Mouse (Mus musculus) inflammation-experienced regulatory T-cells, adult 6 months (primary cell): ENCODE measurements around the gene Lrmda. TPM values are rescaled to one million over a fixed set of nuclear protein-coding genes. Genes with fewer than 3 reads are reported as not detected.

Experiments used
- ATAC-seq: one replicate; pipeline ENCODE4 v1.8.0; 2017
- polyA plus RNA-seq, 3 experiments: library from polyadenylated mRNA; unstranded; fragments of 100-300 nt; shearing (Covaris generic); gene quantifications; one replicate each; pipeline ENCODE4 v1.2.1; 2017

Gene Lrmda
- polyA plus RNA-seq, 3 experiments from 2014 or later = not detected

DNA sequence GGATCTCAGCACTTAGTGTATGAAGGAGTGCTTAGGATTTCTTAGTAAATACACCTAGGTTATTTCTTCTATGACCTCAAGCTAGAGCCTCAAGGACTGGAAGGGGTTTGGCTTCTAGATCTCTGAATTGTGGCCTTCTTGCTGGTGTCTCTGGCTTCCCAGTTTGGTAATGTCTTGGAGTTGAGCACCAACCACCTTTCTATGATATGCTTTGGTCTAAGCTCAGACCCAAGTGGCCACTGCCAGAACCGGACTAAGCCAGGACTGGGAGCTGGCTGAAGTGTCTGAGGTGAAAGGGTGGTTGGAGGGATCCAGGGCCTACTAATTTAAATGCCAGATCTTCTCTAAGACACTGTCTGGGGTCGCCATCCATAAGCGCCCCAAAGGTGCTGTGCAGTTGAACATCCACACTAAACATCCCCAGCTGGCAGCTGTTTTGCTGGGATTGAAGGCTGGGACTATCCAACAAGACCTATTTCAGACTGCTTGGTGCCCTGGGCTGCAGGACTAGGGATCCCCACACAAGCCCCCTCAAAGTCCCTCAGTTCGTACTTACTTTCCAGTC, 27.1 kb upstream of the Lrmda start:
- ATAC-seq = no peak

DNA sequence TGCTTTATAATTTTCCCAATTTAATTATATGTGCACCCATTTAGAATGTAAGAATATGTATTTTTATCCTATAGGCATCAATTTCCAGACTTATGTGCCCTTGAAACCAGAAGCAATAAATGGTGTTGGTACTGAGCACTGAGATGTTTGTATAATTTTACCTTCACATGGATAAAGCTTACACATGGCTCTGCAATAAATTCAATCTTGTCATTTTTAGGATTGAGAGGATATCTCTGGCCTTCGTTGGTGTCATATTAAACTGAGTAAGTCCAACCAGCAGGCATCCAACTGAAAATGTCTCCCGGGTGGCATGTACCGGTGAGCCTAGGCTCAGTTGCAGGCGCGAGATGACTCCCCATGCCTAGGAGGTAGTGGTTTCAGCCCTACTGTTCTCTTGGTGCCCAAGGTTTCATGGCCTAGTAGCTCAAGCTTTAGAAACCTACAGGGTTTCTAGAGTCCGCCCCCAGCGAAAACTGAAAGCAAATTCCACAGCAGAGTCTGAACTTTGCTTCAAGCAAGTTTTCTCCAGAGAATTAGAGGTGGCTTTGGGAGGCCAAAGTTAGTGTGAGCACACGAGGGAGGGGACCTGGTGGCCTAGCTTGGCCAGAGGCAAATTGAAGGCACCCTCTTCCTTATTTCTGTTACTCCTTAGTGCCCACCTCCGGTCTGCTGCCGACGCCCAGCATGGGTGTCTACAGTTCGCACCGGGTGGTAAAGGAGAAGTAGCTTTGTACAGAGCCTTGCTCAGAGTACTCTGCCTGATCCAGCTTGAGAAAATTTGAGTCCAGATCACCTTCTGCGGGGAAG, 26.1 kb upstream of the Lrmda start:
- no peak for ATAC-seq

DNA sequence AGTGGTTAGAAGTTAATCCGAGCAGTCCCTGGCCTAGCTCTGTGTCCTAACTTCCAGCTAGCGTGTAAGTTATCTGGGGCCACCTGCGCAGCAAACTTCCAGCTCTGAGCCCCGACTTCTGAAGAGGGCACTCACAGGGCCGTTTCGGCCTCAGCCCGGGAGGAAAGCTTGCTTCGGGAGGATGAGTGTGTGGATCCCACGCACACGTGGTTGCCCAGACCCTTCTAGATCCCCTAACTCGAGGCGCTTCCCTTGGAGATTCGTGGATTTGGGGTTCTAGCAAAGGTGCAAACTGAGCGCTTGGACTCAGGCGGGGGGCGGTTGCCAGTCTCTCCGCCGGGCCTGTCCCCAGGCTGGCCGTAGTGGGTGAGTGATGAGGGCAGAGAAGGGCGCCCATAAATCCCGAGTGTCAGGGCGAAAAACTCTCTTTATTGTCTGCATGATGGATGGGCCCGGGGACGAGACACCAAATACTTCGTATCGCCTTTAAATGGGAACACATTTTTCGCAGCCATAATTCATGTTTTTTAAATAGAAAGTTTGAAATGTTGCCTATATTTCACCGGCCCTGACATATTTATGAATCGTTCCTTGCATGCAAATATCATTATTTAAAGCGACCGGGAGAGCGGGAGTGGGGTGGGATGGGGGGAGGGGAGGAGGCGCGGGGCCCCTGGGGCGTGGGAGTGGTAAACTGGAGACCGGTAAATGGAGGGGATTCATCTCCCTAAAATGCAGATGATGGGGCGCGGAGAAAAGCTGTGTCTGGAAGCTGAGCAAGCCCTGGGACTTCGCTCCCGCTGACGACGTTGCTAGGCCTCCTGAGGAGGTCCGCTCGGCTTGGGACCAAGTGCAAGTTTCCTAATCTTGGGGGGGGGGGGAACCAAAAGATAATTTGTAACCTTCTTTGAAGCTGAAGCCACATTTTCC, 25.2 kb upstream of the Lrmda start:
- no peak for ATAC-seq

DNA sequence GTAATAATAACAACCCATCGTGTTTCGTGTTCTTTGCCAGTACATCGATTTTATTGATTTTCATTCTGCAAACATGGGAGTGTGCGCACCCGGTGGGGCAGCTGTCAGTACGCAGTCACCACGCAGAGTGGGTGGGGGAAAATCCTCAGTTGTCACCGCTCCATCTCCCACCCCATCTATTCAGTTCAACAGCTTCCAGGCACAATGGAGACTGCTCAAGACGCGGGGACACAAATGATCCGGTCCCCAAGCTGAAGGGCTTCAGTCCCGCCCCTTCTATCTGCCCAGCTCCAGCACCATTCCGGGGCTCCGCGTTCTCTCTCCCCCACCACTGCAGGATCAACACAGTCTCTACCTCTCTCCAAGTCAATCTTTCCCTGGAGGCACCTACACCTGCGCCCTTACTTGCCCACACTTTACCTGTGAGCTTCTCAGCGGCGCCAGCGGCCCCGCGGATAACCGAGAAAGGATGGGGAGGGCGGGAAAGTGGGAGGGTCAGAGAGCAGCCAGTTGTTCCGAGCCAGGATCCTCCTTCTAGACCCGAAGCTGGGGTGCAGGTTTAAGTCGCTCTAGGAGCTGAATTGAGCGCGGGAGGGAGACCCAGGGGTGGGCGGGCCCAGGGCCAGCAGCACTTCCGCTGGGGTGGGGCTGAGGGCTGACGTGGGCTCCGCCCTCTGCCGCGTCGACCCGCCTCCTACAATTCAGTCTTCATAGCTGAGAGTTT, 24.3 kb upstream of the Lrmda start:
- peak; percentile 67 for ATAC-seq

DNA sequence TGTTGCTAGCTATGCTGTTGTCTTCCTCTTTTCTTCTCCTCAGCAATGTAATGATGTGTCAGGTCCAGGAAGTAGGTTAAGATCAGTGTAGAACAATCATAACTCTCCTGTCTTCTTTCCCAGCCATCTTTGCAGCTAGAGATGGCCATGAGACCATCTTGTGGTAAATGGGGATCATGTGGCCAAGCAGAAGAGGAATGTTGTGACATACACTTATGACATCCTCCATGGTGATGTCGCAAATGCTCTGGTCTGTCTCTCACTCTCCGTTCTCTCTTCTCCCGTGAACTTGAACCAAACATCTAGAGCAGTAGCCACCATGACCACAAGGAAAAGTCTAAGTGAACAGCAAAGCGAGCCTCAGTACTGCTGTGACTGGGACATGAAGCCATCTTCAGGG, 19.9 kb upstream of the Lrmda start:
- no peak for ATAC-seq

DNA sequence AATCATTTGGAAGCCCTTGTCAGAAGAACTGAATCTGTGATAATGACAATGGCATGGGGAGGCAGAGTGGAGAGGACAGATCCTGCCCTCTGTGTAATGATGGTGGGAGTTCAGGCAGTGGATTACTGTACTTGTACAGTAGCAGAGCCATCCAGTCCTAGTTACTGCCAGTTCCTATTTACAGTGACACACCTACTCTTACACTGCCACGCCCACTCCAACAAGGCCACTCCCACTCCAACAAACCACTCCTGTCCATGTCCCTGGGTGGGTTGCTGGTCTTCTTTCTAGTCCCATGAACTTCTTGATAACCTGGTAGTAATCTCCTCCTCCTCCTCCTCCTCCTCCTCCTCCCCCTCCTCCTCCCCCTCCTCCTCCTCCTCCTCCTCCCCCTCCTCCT, 16.3 kb upstream of the Lrmda start:
- no peak for ATAC-seq

DNA sequence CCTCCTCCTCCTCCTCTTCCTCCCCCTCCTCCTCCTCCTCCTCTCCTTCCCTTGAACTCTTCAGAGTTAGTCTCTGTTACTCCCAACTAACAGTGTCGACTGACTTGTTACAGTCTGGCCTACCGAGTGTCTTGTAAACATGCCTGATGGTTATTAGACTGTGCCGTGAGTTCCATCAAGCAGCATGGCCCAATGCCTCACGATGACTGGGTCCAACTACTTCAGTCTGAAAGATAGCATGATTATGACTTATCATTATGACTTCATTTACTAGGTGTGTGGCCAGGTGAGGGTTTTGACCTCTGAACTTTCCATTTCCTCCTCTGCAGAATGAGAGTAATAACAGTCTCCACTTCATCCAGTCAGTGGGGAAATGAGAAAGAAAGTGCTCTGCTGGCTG, 15.9 kb upstream of the Lrmda start:
- no peak for ATAC-seq

DNA sequence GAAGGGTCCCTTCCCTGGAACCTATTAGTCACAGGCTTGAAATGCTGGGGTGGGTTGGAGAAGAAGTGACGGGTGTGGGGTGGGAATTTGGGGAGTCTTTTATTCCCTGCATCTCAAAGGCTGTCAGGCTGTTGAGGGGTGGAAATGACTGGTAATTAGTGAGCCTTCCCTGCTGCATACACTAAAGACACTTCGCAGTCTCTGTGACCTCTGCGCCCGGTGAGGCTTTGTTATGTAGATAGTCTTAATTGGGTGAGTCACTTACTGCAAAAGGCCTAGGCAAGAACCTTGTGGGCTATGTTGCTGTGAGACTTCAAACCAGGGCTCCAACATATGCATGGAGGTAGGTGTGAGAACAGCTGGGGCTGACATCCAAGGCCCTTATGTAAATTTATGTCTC, 14.6 kb upstream of the Lrmda start:
- ATAC-seq = no peak

DNA sequence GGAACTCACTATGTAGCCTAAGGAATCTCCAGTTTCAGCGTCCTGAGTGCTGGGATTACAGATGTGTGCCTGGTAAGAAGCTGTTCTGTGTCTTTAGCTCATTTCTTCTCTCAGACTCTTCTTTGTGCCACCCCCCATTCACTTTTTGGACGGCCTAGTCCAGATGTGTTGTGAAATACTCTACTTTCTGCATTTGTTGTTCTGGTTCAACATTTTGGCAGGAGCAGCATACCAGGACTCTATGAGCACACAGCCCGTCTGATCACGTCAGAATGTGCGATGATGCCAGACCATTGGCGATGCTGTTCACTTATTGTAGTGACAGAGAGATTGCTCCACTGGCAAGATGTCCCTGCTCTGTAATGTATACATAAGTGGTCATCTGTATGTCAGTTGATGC, 12.5 kb upstream of the Lrmda start:
- no peak for ATAC-seq

DNA sequence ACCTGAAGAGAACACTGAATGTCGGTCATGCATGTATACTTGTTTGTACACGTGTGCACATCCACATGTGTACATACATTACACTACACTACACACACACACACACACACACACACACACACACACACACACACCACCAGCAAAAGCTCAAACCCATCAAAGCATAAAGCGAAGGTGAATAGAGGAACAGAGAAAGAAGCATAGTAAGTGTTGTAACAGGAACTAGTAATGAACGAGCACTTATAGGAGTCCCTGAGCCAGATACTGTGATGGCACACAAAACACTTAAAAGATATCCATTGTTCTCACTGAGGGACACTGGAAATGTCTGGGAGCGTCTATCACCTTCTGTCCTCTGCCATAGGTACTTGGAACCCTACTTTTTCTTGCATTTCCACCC, 5.2 kb upstream of the Lrmda start:
- ATAC-seq = no peak

DNA sequence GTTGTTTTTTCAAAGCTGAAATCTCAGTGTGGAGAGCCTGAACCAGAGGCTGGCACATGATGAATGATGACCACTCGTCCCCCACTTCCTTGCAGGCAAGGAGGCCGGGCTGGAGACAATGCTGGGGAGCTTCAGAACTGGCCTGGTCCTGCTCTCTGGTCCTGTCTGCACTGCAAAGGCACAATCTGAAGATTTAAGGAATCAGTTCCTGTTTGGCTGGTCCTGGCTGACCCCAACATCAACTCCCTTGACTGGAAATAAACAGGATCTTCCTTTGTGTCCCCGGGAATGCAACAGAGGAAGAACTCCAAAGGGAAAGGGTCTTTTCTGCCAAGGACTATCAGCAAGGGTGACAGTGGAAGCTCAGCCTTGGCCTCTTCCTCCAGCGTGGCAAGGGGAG, 4.7 kb upstream of the Lrmda start:
- ATAC-seq = no peak

DNA sequence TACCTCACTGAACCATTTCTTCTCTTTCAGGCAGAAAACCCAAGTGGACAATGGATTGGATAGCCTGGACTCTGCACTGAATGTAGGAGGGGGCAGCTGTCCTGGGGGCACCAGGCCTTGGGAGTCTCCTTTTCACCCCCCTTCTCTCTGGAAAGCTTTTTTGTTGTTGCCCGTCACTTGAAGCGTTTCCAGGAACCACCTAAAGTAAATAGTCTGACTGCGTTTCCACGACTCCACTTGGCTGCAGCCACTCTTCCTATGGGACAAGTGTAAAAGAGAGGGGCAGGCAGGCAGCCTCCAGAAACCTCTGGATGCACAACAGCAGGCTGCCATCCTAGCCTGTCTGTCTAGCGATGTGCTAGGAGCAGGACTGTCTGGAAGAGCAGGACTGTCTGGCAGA, 2.5 kb upstream of the Lrmda start:
- no peak for ATAC-seq

DNA sequence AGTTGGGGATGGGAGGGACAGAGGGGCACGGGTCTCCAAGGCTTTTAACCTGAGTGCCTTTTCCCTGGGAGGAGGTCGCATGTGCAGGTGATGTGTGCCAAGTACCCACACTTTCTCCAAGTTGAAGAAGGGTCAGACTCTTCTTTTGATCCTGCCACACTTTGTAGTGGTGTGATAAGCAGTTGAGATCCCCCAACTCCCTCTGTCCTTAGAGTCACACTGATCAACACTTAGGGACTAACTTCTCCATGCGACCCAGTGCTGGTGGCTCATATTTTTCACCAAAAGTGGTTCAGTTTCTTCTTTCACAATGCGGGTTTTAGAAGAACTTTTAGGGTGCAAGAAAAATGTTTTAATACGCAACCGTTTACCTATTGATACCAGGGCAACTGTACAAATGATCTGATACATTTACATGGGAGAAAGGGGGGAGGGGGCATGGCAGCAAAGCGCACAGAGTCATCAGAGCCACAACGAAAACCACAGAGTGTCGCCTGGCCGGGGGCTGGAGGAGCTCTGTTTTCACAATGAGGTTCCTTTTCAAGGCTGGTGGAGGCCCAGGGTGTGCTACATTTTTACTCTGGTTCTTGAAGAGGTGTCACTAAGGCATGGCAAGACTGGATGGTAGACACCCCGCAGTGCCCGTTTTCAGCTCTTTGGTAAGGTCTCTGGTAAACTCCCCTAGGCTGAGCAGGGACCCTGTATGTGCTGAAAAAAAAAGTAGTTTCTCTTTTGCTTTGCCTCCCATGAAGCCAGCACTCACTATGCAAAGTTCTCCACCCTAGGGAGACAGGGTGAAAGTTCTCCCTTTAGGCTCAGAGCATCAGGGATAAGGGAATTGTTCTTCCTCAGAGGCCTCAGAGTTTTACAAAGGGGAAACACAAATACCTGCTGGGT, 685 bp downstream of the Lrmda start:
- no peak for ATAC-seq

DNA sequence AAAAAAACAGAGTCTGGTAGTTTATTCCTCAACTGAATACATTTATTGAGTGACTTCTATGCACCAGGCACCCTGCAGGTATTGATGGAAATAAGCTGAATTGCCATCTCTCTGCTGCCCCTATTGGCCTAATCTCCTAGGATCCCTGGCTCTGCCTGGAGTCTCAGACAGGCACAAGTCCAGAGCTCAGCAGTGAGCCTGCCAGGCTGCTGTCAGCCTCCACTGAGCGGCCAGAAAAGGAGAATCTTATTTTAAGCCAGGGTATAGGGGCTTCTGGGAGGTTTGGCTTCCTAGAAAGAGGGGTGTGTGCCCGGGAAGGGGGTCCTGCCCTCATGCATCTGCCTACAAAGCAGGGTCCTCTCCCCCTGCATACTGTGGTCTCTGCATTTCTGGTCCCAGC, 1.4 kb downstream of the Lrmda start:
- no peak for ATAC-seq

DNA sequence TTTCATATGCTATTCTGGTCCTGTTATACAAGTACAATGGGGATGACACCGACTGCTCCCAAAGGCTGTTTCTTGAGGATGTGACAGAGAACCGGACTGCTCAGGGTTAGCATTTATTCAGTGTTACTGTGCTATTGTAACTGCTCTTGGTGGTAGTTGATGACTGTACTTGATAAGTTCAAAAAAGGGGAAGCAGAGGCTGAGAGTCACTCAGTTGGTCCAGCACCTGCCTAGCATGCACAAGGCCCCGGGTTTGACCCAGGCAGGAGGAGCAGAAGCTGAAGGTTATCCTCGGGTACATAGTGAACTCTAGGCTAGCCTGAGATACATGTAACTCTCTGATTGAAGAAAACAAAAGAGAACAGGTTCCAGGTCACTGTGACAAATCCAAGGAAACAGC, 4.0 kb downstream of the Lrmda start:
- no peak for ATAC-seq

DNA sequence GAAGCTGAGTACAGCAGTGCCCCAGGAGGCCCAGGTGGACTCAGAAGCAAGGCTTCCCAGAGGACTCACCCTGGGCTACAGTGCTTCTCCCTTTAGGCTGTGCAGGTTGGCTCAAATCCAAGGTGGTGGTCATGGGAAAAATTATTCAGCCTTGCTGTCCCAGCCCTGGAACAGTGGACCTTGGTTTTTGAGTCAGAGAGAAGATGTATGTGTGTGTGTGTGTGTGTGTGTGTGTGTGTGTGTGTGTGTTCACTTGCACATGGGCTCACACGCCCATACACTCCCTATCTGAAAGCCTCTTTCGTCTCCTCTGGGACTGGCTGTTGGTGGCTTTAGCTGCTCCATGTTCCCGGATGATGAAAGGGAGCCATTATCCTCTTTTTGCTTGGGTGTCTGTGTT, 16.4 kb downstream of the Lrmda start:
- no peak for ATAC-seq

DNA sequence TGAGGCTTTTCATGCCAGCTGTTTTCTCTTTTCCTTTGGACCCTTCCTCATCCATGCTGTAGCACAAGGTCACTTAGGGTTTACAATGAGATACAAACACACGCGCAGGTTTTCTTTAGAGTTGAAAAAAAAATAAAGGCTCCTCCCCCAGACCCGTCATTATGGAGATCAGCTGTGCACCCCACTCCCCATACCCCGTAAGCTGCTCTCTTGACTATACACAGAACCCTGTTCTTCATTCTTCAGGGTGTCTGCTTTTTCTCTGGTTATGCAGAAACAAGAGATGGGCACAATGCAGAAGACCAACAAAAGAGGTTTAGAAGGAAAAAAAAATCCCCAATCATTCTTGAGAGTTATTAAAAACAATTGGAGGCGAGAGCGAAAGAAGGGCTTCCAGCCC, 16.8 kb downstream of the Lrmda start:
- ATAC-seq = no peak

DNA sequence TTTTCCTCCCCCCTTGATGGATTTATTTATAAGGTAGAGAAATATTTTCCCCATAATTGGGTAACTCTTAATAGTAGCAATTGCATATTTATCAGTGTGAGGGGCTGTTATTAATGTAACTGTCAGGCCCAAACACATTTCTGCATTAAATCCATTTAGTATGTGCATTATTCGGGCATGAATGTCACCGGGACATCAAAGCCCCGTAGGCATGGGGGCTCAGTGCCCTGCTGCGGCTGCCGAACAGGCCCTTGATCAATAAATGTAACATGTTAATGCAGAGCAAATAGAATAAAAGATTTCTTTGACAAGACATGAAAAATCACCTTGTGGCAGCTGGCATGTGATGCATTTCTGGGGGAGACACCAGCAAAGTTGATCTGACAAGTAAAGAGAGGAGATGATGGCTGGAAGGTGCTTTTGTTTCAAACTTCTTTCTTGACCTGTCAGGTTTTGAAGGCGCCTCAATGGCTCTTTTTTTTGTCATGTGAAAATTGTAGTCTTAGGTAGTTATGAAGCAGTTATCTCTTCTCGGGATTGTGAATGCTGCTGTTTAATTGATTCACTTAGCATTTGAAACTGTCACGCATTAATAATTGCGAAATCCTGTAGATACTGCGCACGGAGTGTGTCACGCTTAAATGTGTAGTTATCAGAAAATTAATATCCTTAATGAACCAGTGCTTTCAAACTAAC, 17.4 kb downstream of the Lrmda start:
- no peak for ATAC-seq

DNA sequence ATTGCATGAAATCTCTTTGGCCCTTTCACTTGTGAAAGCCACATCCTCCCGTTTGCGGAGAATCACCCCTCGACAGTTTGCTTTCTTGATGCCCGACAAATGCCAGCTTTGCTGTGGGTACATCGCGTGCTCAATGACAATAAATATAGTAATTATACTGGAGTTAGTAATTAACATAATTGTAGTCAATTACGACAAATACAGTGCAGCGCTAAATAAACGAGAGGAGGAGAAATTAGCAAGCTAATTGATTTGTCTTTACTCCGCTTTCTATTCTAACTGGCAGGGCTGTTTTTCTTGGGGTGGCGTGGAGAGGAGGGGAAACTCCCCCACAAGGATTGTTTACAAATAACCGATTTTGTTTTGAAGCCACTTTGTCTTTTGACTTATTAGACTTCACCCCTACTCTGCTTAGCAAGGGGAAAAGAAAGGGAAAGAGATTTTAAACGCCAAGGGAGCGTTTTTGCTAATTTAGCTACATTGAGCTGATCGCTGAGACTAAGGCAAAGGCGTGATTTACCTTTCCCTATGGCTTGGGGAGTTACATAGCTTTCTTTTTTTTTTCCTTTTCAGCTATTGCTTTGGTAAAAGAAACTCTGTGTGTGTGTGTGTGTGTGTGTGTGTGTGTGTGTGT, 18.1 kb downstream of the Lrmda start:
- ATAC-seq = no peak

DNA sequence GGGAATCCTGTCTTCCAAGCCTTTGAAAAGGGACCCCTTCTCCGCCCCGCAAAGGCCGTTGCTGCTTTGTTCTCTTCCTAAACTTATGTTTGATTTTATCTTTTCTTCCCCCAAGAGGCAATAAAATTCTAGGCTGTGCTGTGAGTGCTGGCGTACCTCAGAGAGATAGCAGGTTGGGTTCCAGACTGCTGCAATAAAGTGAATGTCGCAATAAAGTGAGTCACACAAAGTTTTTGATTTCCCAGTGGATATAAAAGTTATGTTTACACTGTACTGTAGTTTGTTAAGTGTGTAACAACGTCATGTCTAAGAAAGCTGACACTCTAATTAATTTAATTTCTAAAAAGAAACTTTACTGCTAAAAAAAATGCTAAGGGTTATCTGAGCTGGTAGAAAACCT, 22.6 kb downstream of the Lrmda start:
- ATAC-seq = no peak

DNA sequence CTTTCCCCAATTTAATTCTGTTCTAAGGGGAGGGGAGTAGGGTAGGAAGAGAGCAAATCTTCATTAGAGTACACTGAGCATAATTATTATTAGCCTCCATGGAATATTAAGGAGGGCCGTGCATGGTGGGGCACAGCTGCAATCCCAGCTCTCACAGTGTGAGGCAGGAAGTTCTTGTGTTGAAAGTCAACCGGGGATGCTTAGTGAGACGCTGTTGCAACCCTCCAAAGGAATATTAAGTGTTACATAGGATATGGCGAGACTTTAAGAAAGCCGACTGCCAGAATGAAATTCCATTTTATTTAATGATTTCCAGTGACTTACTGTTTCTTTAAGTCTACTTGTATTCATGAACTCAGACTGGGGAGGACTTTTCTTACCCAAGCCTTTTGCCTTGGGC, 23.9 kb downstream of the Lrmda start:
- no peak for ATAC-seq
